Mouse (Mus musculus): ENCODE measurements around the gene Meioc. TPM values are rescaled to one million over a fixed set of nuclear protein-coding genes. Genes with fewer than 3 reads are reported as not detected.
"Not testable (repeated sequence)": the region's sequence is repeated elsewhere in the genome, so short reads cannot be mapped to it uniquely, and the experiment has no call there.

Gene Meioc
- total RNA-seq, 2 experiments from 2014 or later: not detected

- intact Hi-C loops (cut with DNase I): no loop called here
- no peak for DNase-seq (ENCODE audit: low spot score in 2 of 2)
These were observed 6.6 kb upstream of the Meioc start for GRCm38 (mm10) chr11:102656931-102657330.

- intact Hi-C loops (cut with DNase I): no loop called here
- DNase-seq (ENCODE audit: low spot score in 2 of 2): no peak
These were observed 1.6 kb downstream of the Meioc start for GRCm38 (mm10) chr11:102665151-102665550.

- intact Hi-C loops (cut with DNase I): no loop called here
- no peak for DNase-seq (ENCODE audit: low spot score in 2 of 2)
These were observed 2.3 kb downstream of the Meioc start for GRCm38 (mm10) chr11:102665637-102666435.

GRCm38 (mm10) chr11:102690162-102690561 is 26.6 kb downstream of the Meioc start:
- intact Hi-C loops (cut with DNase I): no loop called here
- DNase-seq (ENCODE audit: low spot score in 2 of 2): peak; percentile 79 to 80

- DNase-seq (ENCODE audit: low spot score in 2 of 2): peak; percentile 39 to 55
- intact Hi-C loops (cut with DNase I): no loop called here
These were observed 31.8 kb downstream of the Meioc start for GRCm38 (mm10) chr11:102695289-102695688.

- peak; percentile 81 to 85 for DNase-seq (ENCODE audit: low spot score in 2 of 2)
- intact Hi-C loops (cut with DNase I): no loop called here
These were observed 34.0 kb downstream of the Meioc start, which contains the start of gene Ccdc43 for GRCm38 (mm10) chr11:102697338-102698017. Ccdc43 (minus strand) TSS chr11:102697782.

- intact Hi-C loops (cut with DNase I): no loop called here
- DNase-seq (ENCODE audit: low spot score in 2 of 2): no peak
These were observed 34.5 kb downstream of the Meioc start for GRCm38 (mm10) chr11:102698018-102698476.

GRCm38 (mm10) chr11:102702206-102702605 is 38.7 kb downstream of the Meioc start:
- intact Hi-C loops (cut with DNase I); DNase-seq (ENCODE audit: low spot score in 2 of 2): not testable (repeated sequence)

GRCm38 (mm10) chr11:102712411-102712810 is 48.9 kb downstream of the Meioc start:
- DNase-seq (ENCODE audit: low spot score in 2 of 2): no peak
- intact Hi-C loops (cut with DNase I): no loop called here

GRCm38 (mm10) chr11:102714578-102714977 is 51.1 kb downstream of the Meioc start:
- intact Hi-C loops (cut with DNase I); DNase-seq (ENCODE audit: low spot score in 2 of 2): not testable (repeated sequence)

- peak; percentile 30 to 44 for DNase-seq (ENCODE audit: low spot score in 2 of 2)
These were observed 52.6 kb downstream of the Meioc start for GRCm38 (mm10) chr11:102716135-102716534.

GRCm38 (mm10) chr11:102725574-102725973 is 62.1 kb downstream of the Meioc start:
- peak in 1 of 2 experiments; percentile 61 for DNase-seq (ENCODE audit: low spot score in 2 of 2)

More at GRCm38 (mm10) chr11:102716135-102716534, 52.6 kb downstream of the Meioc start:
- intact Hi-C loops (cut with DNase I): no loop called here

GRCm38 (mm10) chr11:102728614-102729013 is 65.1 kb downstream of the Meioc start:
- DNase-seq (ENCODE audit: low spot score in 2 of 2): peak; percentile 43 to 84
- intact Hi-C loops (cut with DNase I): no loop called here

More at GRCm38 (mm10) chr11:102725574-102725973, 62.1 kb downstream of the Meioc start:
- intact Hi-C loops (cut with DNase I): no loop called here

- DNase-seq (ENCODE audit: low spot score in 2 of 2): no peak
- intact Hi-C loops (cut with DNase I): no loop called here
These were observed 66.3 kb downstream of the Meioc start for GRCm38 (mm10) chr11:102729835-102730234.

GRCm38 (mm10) chr11:102731366-102731765 is 67.8 kb downstream of the Meioc start:
- DNase-seq (ENCODE audit: low spot score in 2 of 2): no peak
- intact Hi-C loops (cut with DNase I): no loop called here

Small RNAs within 50 kb of the gene (microRNA-seq; reads per million reads assigned to microRNA genes)
- 0 reads per million in 2 experiments for gene Gm22920

Other genes with a start within 250 kb of the Meioc start
- gene Grn, start 233.4 kb upstream of the Meioc start, total RNA-seq (2021): 10 to 100 TPM; 74.3 to 78.5 TPM
- 100 to 1,000 TPM in 1 of 2 experiments, 10 to 100 TPM in 1; 97.3 to 111 TPM for gene Fam171a2, start 216.0 kb upstream of the Meioc start, total RNA-seq (2021)
- 1 to 10 TPM; 2.0 to 3.6 TPM for gene Itga2b, start 193.6 kb upstream of the Meioc start, total RNA-seq (2021)
- 10 to 100 TPM; 52.1 to 62.1 TPM for gene Gpatch8, start 107.3 kb upstream of the Meioc start, total RNA-seq (2021)
- gene Gm11627, start 84.3 kb upstream of the Meioc start, total RNA-seq (2021): 1 to 10 TPM; 3.5 to 9.8 TPM
- gene Fzd2, start 59.3 kb upstream of the Meioc start, total RNA-seq (2021): 10 to 100 TPM; 10.6 to 11.1 TPM
- 10 to 100 TPM; 24.0 to 30.1 TPM for gene Ccdc43, start 34.1 kb downstream of the Meioc start, total RNA-seq (2021)
- gene Adam11, start 97.7 kb downstream of the Meioc start, total RNA-seq (2021): 100 to 1,000 TPM; 117 to 129 TPM
- gene Gjc1, start 156.0 kb downstream of the Meioc start, total RNA-seq (2021): 10 to 100 TPM; 12.9 to 13.0 TPM
- 1 to 10 TPM; 8.2 to 9.3 TPM for gene Higd1b, start 172.1 kb downstream of the Meioc start, total RNA-seq (2021)
- gene Eftud2, start 217.3 kb downstream of the Meioc start, total RNA-seq (2021): 100 to 1,000 TPM; 111 to 113 TPM
- 1 to 10 TPM; 2.0 to 2.1 TPM for gene Ccdc103, start 217.5 kb downstream of the Meioc start, total RNA-seq (2021)
- gene Fam187a, start 221.5 kb downstream of the Meioc start, total RNA-seq (2021): under 1 TPM; 0.22 to 0.36 TPM
- 100 to 1,000 TPM in 1 of 2 experiments, 10 to 100 TPM in 1; 96.5 to 141 TPM for gene Gfap, start 237.2 kb downstream of the Meioc start, total RNA-seq (2021)